Mouse (Mus musculus) heart, adult 2 months (tissue): ENCODE data around the gene Porcn.

Source experiments
- CTCF ChIP-seq: fragments of 200-600 bp; IDR thresholded peaks from 2 replicates; pipeline ENCODE4 v1.8.1; 2022; ENCODE audit warnings: antibody characterized with exemption, mild to moderate bottlenecking, moderate library complexity
- EP300 ChIP-seq: fragments of 200-500 bp; IDR thresholded peaks from 2 replicates; pipeline ENCODE4 v1.6.1; 2011; ENCODE audit warnings: low read depth, low read length, control low read depth; ENCODE audit not compliant: insufficient read depth

- TF ChIP-seq CTCF (no peak), EP300 (no peak)
Observed at GRCm38 (mm10) chrX:8233602-8234001, 27.3 kb upstream of the Porcn start.
